Mouse (Mus musculus): ENCODE measurements at regions not wholly inside any gene's neighbourhood (a gene's known extent, or its start where the extent isn't known, plus 50 kb on each side); places are given as distances from the start of the nearest gene placed in this dataset.

DNA sequence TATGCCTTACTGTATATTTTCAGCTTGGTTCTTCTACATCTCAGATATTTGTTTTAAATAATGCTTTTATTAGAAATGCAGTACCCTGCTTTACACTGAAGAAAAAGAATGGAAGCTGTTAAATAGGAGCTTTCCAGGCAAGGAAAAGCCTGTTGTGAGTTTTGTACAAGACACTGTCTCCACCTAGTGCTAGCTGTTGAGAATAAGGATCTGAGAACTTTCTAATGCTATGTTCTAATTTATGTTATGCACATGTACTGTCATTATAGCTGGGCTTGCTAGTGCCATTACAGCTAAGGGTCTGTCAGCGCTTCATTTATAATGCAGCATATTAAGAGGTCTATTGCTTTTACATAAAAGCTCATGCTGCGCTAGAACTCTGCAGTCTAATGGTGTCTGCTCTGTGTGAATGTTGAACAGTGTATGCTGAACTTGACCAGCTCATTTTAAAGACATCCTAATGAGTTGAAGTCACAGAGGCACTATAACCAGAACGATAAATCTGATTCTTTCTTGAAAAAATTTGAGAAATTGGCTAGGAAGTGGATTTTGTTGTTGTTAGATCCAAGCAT, 315.4 kb upstream of the Dnajc24 start:
- no peaks in the 10 kb centered on the region for H3K27me3 ChIP-seq (ENCODE audit: control insufficient read depth, insufficient read depth, low read length)
- H3K4me1 ChIP-seq (ENCODE audit: control insufficient read depth in 2 of 2, insufficient read depth in 2 of 2, low read length in 2 of 2): no peaks in the 10 kb centered on the region
- H3K9me3 ChIP-seq (ENCODE audit: control insufficient read depth, low read length): no peaks in the 10 kb centered on the region
- 77% methylated on average over 3 of the region's 3 CpGs for WGBS
- H3K4me3 ChIP-seq (ENCODE audit: control insufficient read depth in 1 of 2, insufficient read depth in 1 of 2, low read depth in 1 of 2, low read length in 2 of 2): no peak overlapping the region
- no peak overlapping the region for H3K27ac ChIP-seq (replicated peaks in 1 of 2; ENCODE audit: control insufficient read depth in 1 of 2, insufficient read depth in 1 of 2, low read depth in 2 of 2, low read length in 2 of 2)
- no peak for ATAC-seq (ENCODE audit: insufficient number of reproducible peaks, insufficient read depth, low FRiP score, low read depth)
- H3K36me3 ChIP-seq (ENCODE audit: control insufficient read depth, insufficient read depth, low read length): no peaks in the 10 kb centered on the region
- no peak overlapping the region for H3K4me2 ChIP-seq (ENCODE audit: low read length)
- H3K9ac ChIP-seq (ENCODE audit: low read length): no peak overlapping the region

DNA sequence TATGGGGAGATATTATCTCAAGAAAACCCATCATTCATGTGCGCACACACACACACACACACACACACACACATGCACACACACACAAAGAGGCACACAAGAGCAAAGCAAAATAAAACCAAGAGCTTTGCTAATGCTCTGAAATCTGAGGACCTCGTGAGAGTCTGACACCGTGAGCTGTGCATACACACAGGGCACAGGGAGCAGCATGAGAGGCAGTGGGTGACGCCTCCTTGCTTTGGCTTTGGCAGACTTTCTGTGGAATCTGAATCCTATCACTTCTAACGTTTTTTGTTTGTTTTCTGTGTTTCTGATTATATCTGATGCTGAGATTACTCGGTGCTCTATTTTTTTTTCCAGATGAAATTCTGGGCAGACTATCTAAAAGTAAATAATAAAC, 343.4 kb upstream of the Dnajc24 start:
- Histone ChIP-seq H3K4me3 (ENCODE audit: control insufficient read depth in 1 of 2, insufficient read depth in 1 of 2, low read depth in 1 of 2, low read length in 2 of 2) (no peak overlapping the region), H3K9me3 (ENCODE audit: control insufficient read depth, low read length) (no peaks in the 10 kb centered on the region), H3K4me1 (ENCODE audit: control insufficient read depth in 2 of 2, insufficient read depth in 2 of 2, low read length in 2 of 2) (no peaks in the 10 kb centered on the region), H3K27ac (replicated peaks in 1 of 2; ENCODE audit: control insufficient read depth in 1 of 2, insufficient read depth in 1 of 2, low read depth in 2 of 2, low read length in 2 of 2) (no peak overlapping the region), H3K36me3 (ENCODE audit: control insufficient read depth, insufficient read depth, low read length) (no peaks in the 10 kb centered on the region), H3K4me2 (ENCODE audit: low read length) (no peak overlapping the region), H3K27me3 (ENCODE audit: control insufficient read depth, insufficient read depth, low read length) (no peaks in the 10 kb centered on the region), H3K9ac (ENCODE audit: low read length) (no peak overlapping the region)
- no peak for ATAC-seq (ENCODE audit: insufficient number of reproducible peaks, insufficient read depth, low FRiP score, low read depth)
- 66% methylated on average over 6 of the region's 6 CpGs for WGBS

DNA sequence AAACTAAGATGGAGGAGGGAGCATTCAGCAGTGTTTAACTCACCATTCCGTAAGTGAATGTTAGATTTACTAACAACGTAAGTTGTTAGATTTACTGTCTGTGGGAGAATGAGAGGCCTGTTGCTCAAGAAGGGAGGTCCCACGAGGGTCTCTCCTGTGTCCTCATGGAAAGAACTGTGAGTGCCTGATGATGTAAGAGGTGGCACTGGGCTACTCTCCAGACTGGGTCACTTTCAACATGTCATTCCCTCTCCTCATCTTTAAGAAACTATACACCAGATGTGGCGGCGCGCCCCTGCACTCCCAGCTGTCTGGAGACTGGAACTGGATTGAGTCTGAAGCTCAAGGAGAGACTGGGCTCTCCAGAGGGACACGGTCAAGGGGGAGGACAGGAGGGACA, 343.9 kb upstream of the Dnajc24 start:
- no peaks in the 10 kb centered on the region for H3K4me1 ChIP-seq (ENCODE audit: control insufficient read depth in 2 of 2, insufficient read depth in 2 of 2, low read length in 2 of 2)
- H3K9me3 ChIP-seq (ENCODE audit: control insufficient read depth, low read length): no peaks in the 10 kb centered on the region
- 80% methylated on average over 7 of the region's 7 CpGs for WGBS
- H3K36me3 ChIP-seq (ENCODE audit: control insufficient read depth, insufficient read depth, low read length): no peaks in the 10 kb centered on the region
- H3K9ac ChIP-seq (ENCODE audit: low read length): no peak overlapping the region
- no peak overlapping the region for H3K4me3 ChIP-seq (ENCODE audit: control insufficient read depth in 1 of 2, insufficient read depth in 1 of 2, low read depth in 1 of 2, low read length in 2 of 2)
- no peak for ATAC-seq (ENCODE audit: insufficient number of reproducible peaks, insufficient read depth, low FRiP score, low read depth)
- H3K27ac ChIP-seq (replicated peaks in 1 of 2; ENCODE audit: control insufficient read depth in 1 of 2, insufficient read depth in 1 of 2, low read depth in 2 of 2, low read length in 2 of 2): no peak overlapping the region
- no peak overlapping the region for H3K4me2 ChIP-seq (ENCODE audit: low read length)
- no peaks in the 10 kb centered on the region for H3K27me3 ChIP-seq (ENCODE audit: control insufficient read depth, insufficient read depth, low read length)

DNA sequence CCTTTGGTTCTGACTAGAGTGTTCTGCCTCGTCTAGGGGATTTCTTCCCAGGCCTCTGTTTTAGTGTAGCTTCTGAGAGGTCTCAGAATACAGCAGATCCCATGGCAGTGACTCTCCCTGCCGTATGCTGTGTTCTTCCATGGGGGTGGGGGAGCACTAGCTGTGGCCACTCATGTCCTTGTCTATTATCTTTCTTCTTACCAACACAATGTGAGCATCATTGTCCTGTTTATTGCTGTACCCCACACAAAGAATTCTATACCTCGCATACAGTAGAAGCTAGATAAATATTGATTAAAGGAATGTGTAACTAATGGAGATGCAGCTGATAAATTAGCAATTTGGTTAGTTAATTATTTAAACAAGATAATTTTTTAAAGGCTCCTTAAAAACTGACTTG, 337.5 kb upstream of the Mpped2 start:
- H3K9ac ChIP-seq (ENCODE audit: low read length): no peak overlapping the region
- no peak for ATAC-seq (ENCODE audit: insufficient number of reproducible peaks, insufficient read depth, low FRiP score, low read depth)
- no peaks in the 10 kb centered on the region for H3K9me3 ChIP-seq (ENCODE audit: control insufficient read depth, low read length)
- no peak overlapping the region for H3K4me2 ChIP-seq (ENCODE audit: low read length)
- peaks cover 3% of the 10 kb centered on the region in 2 experiments; a peak in 3 of 4 replicates for H3K4me1 ChIP-seq (ENCODE audit: control insufficient read depth in 2 of 2, insufficient read depth in 2 of 2, low read length in 2 of 2)
- WGBS: 68% methylated on average over 3 of the region's 3 CpGs
- H3K36me3 ChIP-seq (ENCODE audit: control insufficient read depth, insufficient read depth, low read length): no peaks in the 10 kb centered on the region
- no peaks in the 10 kb centered on the region; the same call in 1 of the 2 replicates for H3K27me3 ChIP-seq (ENCODE audit: control insufficient read depth, insufficient read depth, low read length)
- no peak overlapping the region for H3K27ac ChIP-seq (replicated peaks in 1 of 2; ENCODE audit: control insufficient read depth in 1 of 2, insufficient read depth in 1 of 2, low read depth in 2 of 2, low read length in 2 of 2)
- H3K4me3 ChIP-seq (ENCODE audit: control insufficient read depth in 1 of 2, insufficient read depth in 1 of 2, low read depth in 1 of 2, low read length in 2 of 2): no peak overlapping the region

- H3K4me3 ChIP-seq (ENCODE audit: control insufficient read depth in 1 of 2, insufficient read depth in 1 of 2, low read depth in 1 of 2, low read length in 2 of 2): no peak overlapping the region
- H3K27ac ChIP-seq (replicated peaks in 1 of 2; ENCODE audit: control insufficient read depth in 1 of 2, insufficient read depth in 1 of 2, low read depth in 2 of 2, low read length in 2 of 2): no peak overlapping the region; a peak in 1 of 4 replicates
- no peaks in the 10 kb centered on the region; the same call in 1 of the 2 replicates for H3K27me3 ChIP-seq (ENCODE audit: control insufficient read depth, insufficient read depth, low read length)
- H3K9me3 ChIP-seq (ENCODE audit: control insufficient read depth, low read length): no peaks in the 10 kb centered on the region
- H3K9ac ChIP-seq (ENCODE audit: low read length): no peak overlapping the region
- peaks cover 3% of the 10 kb centered on the region in 2 experiments; a peak in 3 of 4 replicates for H3K4me1 ChIP-seq (ENCODE audit: control insufficient read depth in 2 of 2, insufficient read depth in 2 of 2, low read length in 2 of 2)
- H3K36me3 ChIP-seq (ENCODE audit: control insufficient read depth, insufficient read depth, low read length): no peaks in the 10 kb centered on the region
- H3K4me2 ChIP-seq (ENCODE audit: low read length): no peak overlapping the region
- WGBS: 30% methylated on average over 5 of the region's 5 CpGs
- ATAC-seq (ENCODE audit: insufficient number of reproducible peaks, insufficient read depth, low FRiP score, low read depth): peak; percentile 87
Observed at GRCm38 (mm10) chr2:106355984-106356547, 337.0 kb upstream of the Mpped2 start.

DNA sequence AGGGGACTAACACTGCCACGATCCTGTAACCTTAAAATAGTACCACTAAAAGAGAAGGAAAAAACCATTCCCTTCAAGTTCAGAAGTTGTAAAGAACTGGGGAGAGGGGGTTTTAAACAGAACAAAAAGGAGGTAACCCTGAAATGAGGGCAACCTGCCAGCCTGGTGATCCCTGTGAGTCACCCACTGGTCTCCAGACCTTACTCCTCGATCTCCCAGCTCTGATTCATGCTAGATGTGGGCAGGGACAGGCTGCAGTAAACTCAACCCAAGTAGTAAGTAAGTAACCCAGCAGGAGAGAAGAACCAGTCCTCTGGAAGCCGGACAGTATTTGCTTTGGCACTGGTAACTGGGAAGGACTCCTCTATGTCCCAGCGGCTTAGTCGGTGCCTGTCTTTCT, 324.4 kb upstream of the Mpped2 start:
- Histone ChIP-seq H3K4me3 (ENCODE audit: control insufficient read depth in 1 of 2, insufficient read depth in 1 of 2, low read depth in 1 of 2, low read length in 2 of 2) (no peak overlapping the region), H3K4me2 (ENCODE audit: low read length) (no peak overlapping the region), H3K36me3 (ENCODE audit: control insufficient read depth, insufficient read depth, low read length) (no peaks in the 10 kb centered on the region), H3K4me1 (ENCODE audit: control insufficient read depth in 2 of 2, insufficient read depth in 2 of 2, low read length in 2 of 2) (no peaks in the 10 kb centered on the region), H3K9ac (ENCODE audit: low read length) (no peak overlapping the region), H3K27me3 (ENCODE audit: control insufficient read depth, insufficient read depth, low read length) (no peaks in the 10 kb centered on the region), H3K27ac (replicated peaks in 1 of 2; ENCODE audit: control insufficient read depth in 1 of 2, insufficient read depth in 1 of 2, low read depth in 2 of 2, low read length in 2 of 2) (no peak overlapping the region), H3K9me3 (ENCODE audit: control insufficient read depth, low read length) (no peaks in the 10 kb centered on the region)
- 67% methylated on average over 5 of the region's 5 CpGs for WGBS
- no peak for ATAC-seq (ENCODE audit: insufficient number of reproducible peaks, insufficient read depth, low FRiP score, low read depth)

GRCm38 (mm10) chr2:106383415-106384285, 309.4 kb upstream of the Mpped2 start:
- WGBS: 80% methylated on average over 14 of the region's 14 CpGs
- Histone ChIP-seq H3K36me3 (ENCODE audit: control insufficient read depth, insufficient read depth, low read length) (no peaks in the 10 kb centered on the region), H3K4me3 (ENCODE audit: control insufficient read depth in 1 of 2, insufficient read depth in 1 of 2, low read depth in 1 of 2, low read length in 2 of 2) (no peak overlapping the region), H3K9ac (ENCODE audit: low read length) (no peak overlapping the region), H3K27me3 (ENCODE audit: control insufficient read depth, insufficient read depth, low read length) (no peaks in the 10 kb centered on the region), H3K4me1 (ENCODE audit: control insufficient read depth in 2 of 2, insufficient read depth in 2 of 2, low read length in 2 of 2) (no peaks in the 10 kb centered on the region), H3K9me3 (ENCODE audit: control insufficient read depth, low read length) (no peaks in the 10 kb centered on the region), H3K27ac (replicated peaks in 1 of 2; ENCODE audit: control insufficient read depth in 1 of 2, insufficient read depth in 1 of 2, low read depth in 2 of 2, low read length in 2 of 2) (no peak overlapping the region), H3K4me2 (ENCODE audit: low read length) (no peak overlapping the region)
- ATAC-seq (ENCODE audit: insufficient number of reproducible peaks, insufficient read depth, low FRiP score, low read depth): no peak

All from heart, embryonic 14.5 days (tissue).